Mouse (Mus musculus) spleen, adult 2 months (tissue): ENCODE measurements around the gene Fbxl14.

ENCODE experiments used
- CTCF ChIP-seq: fragments of 200-500 bp; IDR thresholded peaks from 2 replicates; pipeline ENCODE4 v1.5.1; 2011; ENCODE audit warnings: mild to moderate bottlenecking, inconsistent platforms; ENCODE audit not compliant: insufficient read depth, insufficient read length, insufficient replicate concordance; ENCODE audit errors: extremely low read depth
- POLR2A ChIP-seq: fragments of 200-500 bp; IDR thresholded peaks from 2 replicates; pipeline ENCODE4 v1.6.1; 2011; ENCODE audit warnings: low read depth, low read length, inconsistent platforms

GRCm38 (mm10) chr6:119529659-119530058 lies 50.2 kb downstream of the Fbxl14 start:
- TF ChIP-seq CTCF = no peak
- TF ChIP-seq POLR2A = no peak
